Mouse (Mus musculus) lung, adult 2 months (tissue): ENCODE measurements around the gene Hnrnpll.

Experiments used
- CTCF ChIP-seq: fragments of 200-500 bp; IDR thresholded peaks from 2 replicates; pipeline ENCODE4 v1.5.1; 2011; ENCODE audit warnings: mild to moderate bottlenecking, low read length, control low read depth; ENCODE audit not compliant: insufficient read depth
- POLR2A ChIP-seq: fragments of 200-500 bp; IDR thresholded peaks from 2 replicates; pipeline ENCODE4 v1.6.1; 2011; ENCODE audit warnings: low read depth, mild to moderate bottlenecking, control low read depth, low read length, borderline replicate concordance; ENCODE audit errors: extremely low read depth

GRCm38 (mm10) chr17:80099823-80100222 lies 37.7 kb upstream of the Hnrnpll start:
- TF ChIP-seq CTCF (no peak), POLR2A (no peak)
